Mouse (Mus musculus): ENCODE data around the gene Ifit3. TPM values are rescaled to one million over a fixed set of nuclear protein-coding genes. Genes with fewer than 3 reads are reported as not detected.

The Ifit3 gene
- polyA plus RNA-seq (2015; fragmentation: Nextera tagmentation; extraction: Ambion mirVana), result 4.6 and 4.8 TPM in 2 replicates

DNA sequence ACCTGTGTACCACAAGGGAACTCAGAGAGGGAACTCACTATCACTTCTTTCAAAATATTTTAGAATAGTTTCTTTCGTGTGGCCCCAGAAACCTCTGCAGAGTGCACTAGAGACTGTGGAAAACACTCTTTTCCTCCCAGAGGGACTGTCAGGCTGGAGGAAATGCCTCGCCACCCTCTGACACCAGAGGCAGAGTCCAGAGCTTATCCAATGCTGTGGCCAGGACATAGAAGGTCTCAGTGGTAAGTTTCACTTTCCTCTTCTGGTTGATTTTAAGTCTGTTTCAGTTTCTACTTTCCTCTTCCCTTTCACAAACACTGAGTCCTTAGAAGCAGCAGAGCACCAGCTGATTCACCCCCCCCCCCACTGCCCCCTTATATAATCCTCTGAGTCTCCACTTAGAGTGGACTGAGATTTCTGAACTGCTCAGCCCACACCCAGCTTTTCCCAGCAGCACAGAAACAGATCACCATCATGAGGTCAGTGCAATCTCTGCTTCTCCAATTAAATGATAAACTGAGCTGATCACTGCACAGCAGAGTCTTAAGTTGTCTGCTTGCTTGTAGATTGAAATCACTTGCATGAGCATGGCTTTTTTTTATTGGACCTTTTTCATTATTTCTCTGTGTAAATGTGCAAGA lies at the start of gene Ifit3:
TSS of gene Ifit3 (plus strand) at position 406 of the 641 bp plus-strand sequence.

DNA sequence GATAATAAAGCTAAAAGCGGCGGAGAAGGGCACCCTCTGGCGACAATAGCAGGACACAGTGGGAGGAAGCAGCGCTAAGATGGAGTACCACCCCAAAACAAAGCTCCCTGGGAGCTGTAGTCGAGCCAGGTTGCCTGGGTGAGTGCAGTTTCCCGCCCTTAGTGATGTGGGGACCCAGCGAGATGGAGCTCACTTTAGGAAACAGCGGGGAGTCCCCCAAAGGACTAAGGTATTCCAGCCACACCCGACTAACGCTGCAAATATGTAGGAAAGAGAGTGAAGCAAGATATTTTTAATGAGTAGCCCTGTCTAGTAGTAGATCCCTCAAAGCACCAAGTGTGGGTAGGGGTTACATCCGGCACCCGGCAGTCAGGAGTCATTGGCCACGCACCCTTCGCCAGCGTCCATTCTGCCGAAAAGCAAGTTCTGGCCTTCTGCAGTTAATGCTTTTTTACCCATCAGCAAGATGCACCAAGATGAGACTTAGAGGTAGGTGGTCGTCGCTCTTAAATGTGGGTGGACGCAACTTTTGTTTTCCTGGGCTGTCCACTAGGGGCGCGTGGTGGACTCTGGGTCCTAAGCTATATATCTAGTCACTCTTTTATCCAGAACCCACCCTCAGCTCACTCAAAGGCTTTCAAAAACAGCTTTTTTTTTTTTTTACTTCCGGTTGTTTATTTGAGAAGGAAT lies 32.7 kb upstream of the Ifit3 start, which contains the start of gene Ifit2:
TSS of gene Ifit2 (plus strand) at position 161 of the 690 bp plus-strand sequence.

DNA sequence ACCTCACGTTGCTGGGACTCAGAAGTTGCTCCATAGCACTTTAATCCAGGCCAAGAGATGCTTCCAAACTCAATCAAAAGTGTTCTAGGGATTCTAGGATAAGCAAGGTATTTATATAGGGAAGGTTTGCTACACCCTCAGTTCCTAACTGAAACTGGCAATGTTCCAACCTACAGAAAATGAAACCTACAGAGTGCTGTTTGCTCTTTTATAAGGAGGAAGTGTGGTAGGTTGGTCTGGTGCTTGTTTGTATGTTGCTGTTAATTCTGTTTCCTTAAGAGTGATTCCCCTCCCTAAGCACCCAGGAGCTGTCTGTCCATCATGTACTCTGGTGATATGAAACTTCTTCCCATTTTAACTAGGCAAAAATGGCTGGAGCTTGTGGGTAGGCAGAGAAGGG lies 18.6 kb downstream of the Ifit3 start, which contains the start of gene Ifit1bl1:
TSS of gene Ifit1bl1 (minus strand) at position 69 of the 400 bp plus-strand sequence.

DNA sequence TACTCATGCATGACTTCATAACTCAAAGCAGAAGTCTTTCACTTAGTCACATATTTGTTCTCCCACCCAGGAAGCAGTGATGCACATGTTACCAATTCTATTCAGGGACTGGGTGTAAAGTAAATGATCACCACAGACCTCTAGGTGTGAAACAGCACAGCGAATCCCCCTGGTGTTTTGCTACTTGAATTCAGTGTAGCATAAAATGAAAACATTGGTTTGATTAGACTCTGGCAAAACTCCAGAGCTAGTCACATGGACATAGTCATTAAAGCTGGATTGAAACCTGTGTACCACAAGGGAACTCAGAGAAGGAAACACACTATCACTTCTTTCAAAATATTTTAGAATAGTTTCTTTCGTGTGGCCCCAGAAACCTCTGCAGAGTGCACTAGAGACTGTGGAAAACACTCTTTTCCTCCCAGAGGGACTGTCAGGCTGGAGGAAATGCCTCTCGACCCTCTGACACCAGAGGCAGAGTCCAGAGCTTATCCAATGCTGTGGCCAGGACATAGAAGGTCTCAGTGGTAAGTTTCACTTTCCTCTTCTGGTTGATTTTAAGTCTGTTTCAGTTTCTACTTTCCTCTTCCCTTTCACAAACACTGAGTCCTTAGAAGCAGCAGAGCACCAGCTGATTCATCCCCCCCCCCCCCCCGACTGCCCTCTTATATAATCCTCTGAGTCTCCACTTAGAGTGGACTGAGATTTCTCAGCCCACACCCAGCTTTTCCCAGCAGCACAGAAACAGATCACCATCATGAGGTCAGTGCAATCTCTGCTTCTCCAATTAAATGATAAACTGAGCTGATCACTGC lies 24.1 kb downstream of the Ifit3 start, which contains the start of gene Ifit3b:
TSS of gene Ifit3b (plus strand) at position 734 of the 815 bp plus-strand sequence.

Other genes starting within 250 kb of the Ifit3 start
- gene Ch25h, start 108.4 kb upstream of the Ifit3 start, polyA plus RNA-seq (2015; fragmentation: Nextera tagmentation; extraction: Ambion mirVana), result 1.1 and 1.3 TPM in 2 replicates
- gene Lipa, start 56.1 kb upstream of the Ifit3 start, polyA plus RNA-seq (2015; fragmentation: Nextera tagmentation; extraction: Ambion mirVana), result 17.2 and 21.1 TPM in 2 replicates
- 7.2 and 7.4 TPM in 2 replicates for gene Ifit2, start 32.8 kb upstream of the Ifit3 start, polyA plus RNA-seq (2015; fragmentation: Nextera tagmentation; extraction: Ambion mirVana)
- 1.3 and 1.4 TPM in 2 replicates for gene Ifit1bl1, start 18.4 kb downstream of the Ifit3 start, polyA plus RNA-seq (2015; fragmentation: Nextera tagmentation; extraction: Ambion mirVana)
- 0.65 and 0.71 TPM in 2 replicates for gene Ifit3b, start 24.4 kb downstream of the Ifit3 start, polyA plus RNA-seq (2015; fragmentation: Nextera tagmentation; extraction: Ambion mirVana)
- gene Ifit1bl2, start 57.2 kb downstream of the Ifit3 start, polyA plus RNA-seq (2015; fragmentation: Nextera tagmentation; extraction: Ambion mirVana), result 0.08 and 0.39 TPM in 2 replicates
- gene Ifit1, start 57.3 kb downstream of the Ifit3 start, polyA plus RNA-seq (2015; fragmentation: Nextera tagmentation; extraction: Ambion mirVana), result 1.3 TPM in 2 replicates
- 1.5 and 1.8 TPM in 2 replicates for gene Slc16a12, start 163.8 kb downstream of the Ifit3 start, polyA plus RNA-seq (2015; fragmentation: Nextera tagmentation; extraction: Ambion mirVana)

All from neural tube, postnatal 0 days (tissue).